Mouse (Mus musculus): ENCODE data around the gene Cep57. TPM values are rescaled to one million over a fixed set of nuclear protein-coding genes. Genes with fewer than 3 reads are reported as not detected.

The Cep57 gene
- polyA plus RNA-seq, 1 experiment from 2014 or later, result 43.5 TPM

- Histone ChIP-seq H3K36me3 (ENCODE audit: control insufficient read depth, insufficient read depth, low read length) (no peaks in the 10 kb centered on the region), H3K4me2 (ENCODE audit: low read depth, low read length) (no peak overlapping the region), H3K27ac (ENCODE audit: low read length) (no peak overlapping the region), H3K9ac (ENCODE audit: low read length) (no peak overlapping the region), H3K4me3 (replicated peaks; ENCODE audit: low read length) (no peak overlapping the region), H3K9me3 (replicated peaks; ENCODE audit: control insufficient read depth, low read length) (no peaks in the 10 kb centered on the region), H3K4me1 (ENCODE audit: control insufficient read depth, insufficient read depth, low read length) (no peaks in the 10 kb centered on the region), H3K27me3 (ENCODE audit: control insufficient read depth, insufficient read depth, low read length) (no peaks in the 10 kb centered on the region)
- 61% methylated on average over 2 of the region's 2 CpGs for WGBS
- ATAC-seq (ENCODE audit: insufficient read depth, low FRiP score), result no peak
Observed at GRCm38 (mm10) chr9:13765624-13766023, 61.3 kb downstream of the Cep57 start.

DNA sequence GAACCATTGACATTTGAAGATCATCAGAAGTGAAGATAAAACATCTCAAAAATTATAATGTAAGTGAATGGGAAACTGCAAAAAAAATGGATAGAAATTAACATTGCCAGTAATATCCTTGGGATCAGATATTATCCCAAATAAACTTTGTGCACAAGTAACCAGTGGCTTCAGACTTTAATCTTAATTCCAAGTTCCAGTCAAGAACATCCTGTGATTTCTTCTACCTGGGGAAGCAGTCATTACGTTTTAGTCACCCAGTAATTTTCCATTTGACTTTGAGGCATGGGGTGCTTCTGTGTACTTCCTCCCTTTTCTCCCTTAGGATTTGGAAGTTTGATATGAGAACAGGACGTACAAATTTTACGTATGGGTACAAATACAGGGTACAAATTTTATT, 66.5 kb downstream of the Cep57 start:
- H3K4me2 ChIP-seq (ENCODE audit: low read depth, low read length), result no peak overlapping the region
- H3K9me3 ChIP-seq (replicated peaks; ENCODE audit: control insufficient read depth, low read length), result no peaks in the 10 kb centered on the region; the same call in 1 of the 2 replicates
- H3K36me3 ChIP-seq (ENCODE audit: control insufficient read depth, insufficient read depth, low read length), result peaks cover 2% of the 10 kb centered on the region; the same call in 1 of the 2 replicates
- H3K27ac ChIP-seq (ENCODE audit: low read length), result no peak overlapping the region
- no peak for ATAC-seq (ENCODE audit: insufficient read depth, low FRiP score)
- no peak overlapping the region for H3K9ac ChIP-seq (ENCODE audit: low read length)
- WGBS, result 86% methylated on average over 3 of the region's 3 CpGs
- H3K4me1 ChIP-seq (ENCODE audit: control insufficient read depth, insufficient read depth, low read length), result no peaks in the 10 kb centered on the region
- no peaks in the 10 kb centered on the region for H3K27me3 ChIP-seq (ENCODE audit: control insufficient read depth, insufficient read depth, low read length)
- H3K4me3 ChIP-seq (replicated peaks; ENCODE audit: low read length), result no peak overlapping the region

Other genes starting within 250 kb of the Cep57 start
- gene Mtmr2, start 78.7 kb downstream of the Cep57 start, polyA plus RNA-seq (2015; fragmentation: Nextera tagmentation; extraction: Ambion mirVana), result 65.7 and 70.4 TPM in 2 replicates
- gene Fam76b, start 609 bp upstream of the Cep57 start, polyA plus RNA-seq (2015; fragmentation: Nextera tagmentation; extraction: Ambion mirVana), result 14.7 and 18.3 TPM in 2 replicates

All from stomach, embryonic 16.5 days (tissue).